Mouse (Mus musculus) ovary, adult 10 weeks (tissue): ENCODE measurements around the gene Sh3tc1. TPM values are rescaled to one million over a fixed set of nuclear protein-coding genes. Genes with fewer than 3 reads are reported as not detected.

Experiments
- polyA plus RNA-seq: library from polyadenylated mRNA; stranded (reverse); fragments of 350-450 nt; fragmentation: Illumina TruSeq; extraction: RNeasy Lipid Tissue Mini Kit (QIAGEN cat#74804); gene quantifications from one replicate; pipeline ENCODE4 v1.2.3, GENCODE M21; 2014

Gene Sh3tc1
- polyA plus RNA-seq, result 0.23 TPM

DNA sequence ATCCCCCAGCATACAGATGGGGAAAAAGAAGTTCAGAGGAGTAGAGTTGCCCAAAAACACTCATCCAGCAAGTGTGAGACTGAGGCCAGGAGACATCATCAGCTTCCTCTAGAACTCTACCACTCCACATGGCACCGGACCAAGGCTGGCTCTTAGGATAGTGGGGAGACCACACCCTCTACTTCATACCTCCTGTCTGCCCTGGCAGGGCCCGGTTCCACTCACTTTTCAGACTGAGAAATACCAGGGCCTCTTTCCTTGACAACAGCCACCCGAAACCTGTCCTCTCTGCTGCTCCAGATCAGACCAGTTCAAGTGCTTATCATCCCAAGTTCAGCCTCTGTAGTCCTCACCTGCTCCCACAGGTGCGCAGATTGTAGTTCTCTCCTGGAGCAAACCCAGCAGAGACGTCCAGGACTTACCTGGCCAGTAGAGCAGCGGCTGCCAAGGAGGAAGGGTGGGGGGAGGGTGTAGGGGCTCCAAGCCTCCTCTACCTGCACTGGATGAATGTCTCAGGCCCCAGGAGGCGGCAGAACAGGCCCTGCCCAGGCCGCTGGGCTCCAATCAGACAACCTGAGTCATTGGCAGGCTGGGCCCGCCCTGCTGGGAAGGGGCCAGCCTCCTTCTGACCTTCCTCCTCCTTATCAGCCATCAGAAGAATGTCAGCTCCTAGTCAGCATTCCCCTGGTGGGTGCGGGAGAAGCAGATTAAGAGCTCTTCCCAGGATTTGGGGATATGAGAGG is at the start of gene Sh3tc1:
TSS of gene Sh3tc1 (minus strand) at position 452 of the 743 bp plus-strand sequence.

GRCm38 (mm10) chr5:35757639-35758001 is 17.8 kb upstream of the Sh3tc1 start, which contains the start of gene Ablim2:
TSS of gene Ablim2 (plus strand) at chr5:35757880.

DNA sequence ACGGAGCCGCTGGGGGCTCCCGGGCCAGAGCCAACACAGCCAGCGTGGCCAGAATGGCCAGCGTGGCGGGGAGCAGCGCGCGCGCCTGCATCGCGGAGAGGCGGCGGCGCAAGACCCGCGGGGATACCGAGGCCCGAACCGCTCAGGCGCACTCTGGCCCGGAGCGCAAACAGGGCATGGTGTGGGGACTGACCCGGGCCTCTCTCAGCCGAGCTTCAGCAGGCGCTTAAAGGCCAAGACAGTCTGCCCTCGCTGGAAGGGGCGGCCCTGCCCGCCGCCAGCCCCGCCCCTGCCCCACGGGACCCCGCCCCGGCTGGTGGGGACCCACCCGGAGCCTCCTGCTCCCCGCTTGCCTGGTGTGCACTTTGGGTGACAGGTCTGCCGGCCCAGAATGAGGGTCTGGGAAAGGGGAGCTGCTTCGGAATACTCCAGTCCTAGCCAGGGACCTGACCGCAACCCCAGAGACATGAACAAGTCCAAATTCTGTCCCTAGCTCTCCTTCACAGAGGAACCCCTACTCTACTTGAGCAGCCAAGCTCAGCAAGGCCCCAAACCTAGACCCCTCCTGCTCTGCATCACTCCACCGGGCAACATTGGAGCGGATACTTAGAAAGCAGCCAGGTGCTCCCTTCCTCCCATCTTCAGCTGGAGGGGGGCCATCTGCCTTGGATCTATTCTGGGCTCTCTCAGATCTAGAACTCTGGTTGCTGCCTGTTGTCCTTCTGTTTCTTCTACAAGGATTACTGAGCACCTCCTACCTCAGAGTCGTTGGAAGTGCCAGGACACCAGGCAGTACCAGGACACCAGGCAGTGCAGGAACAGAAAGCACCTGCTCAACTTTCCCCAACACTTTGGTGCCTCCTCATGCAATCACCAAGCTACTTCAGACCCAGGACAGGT is 60.3 kb downstream of the Sh3tc1 start, which contains the start of gene Htra3:
TSS of gene Htra3 (minus strand) at position 527 of the 900 bp plus-strand sequence.

Other genes starting within 250 kb of the Sh3tc1 start
- not detected for gene Cpz, start 214.3 kb downstream of the Sh3tc1 start, polyA plus RNA-seq
- gene Trmt44, start 164.9 kb downstream of the Sh3tc1 start, polyA plus RNA-seq, result 1.8 TPM
- 6.5 TPM for gene Acox3, start 156.9 kb downstream of the Sh3tc1 start, polyA plus RNA-seq
- 1.7 TPM for gene Htra3, start 60.2 kb downstream of the Sh3tc1 start, polyA plus RNA-seq
- gene Ablim2, start 17.9 kb upstream of the Sh3tc1 start, polyA plus RNA-seq, result 0.20 TPM
- 17.1 TPM for gene Afap1, start 153.3 kb upstream of the Sh3tc1 start, polyA plus RNA-seq